Mouse (Mus musculus) v-Abl transformed pro-B cells (cell line): ENCODE data around the gene Stard7.

Source experiments
- in situ Hi-C, 2 experiments: fragments of 400-800 bp; cut with MboI; formaldehyde crosslinking; loops; one replicate each; pipeline ENCODE4 v1.15.1; 2025; ENCODE audit not compliant: unreplicated experiment in 2 of 2

Stard7 gene

DNA sequence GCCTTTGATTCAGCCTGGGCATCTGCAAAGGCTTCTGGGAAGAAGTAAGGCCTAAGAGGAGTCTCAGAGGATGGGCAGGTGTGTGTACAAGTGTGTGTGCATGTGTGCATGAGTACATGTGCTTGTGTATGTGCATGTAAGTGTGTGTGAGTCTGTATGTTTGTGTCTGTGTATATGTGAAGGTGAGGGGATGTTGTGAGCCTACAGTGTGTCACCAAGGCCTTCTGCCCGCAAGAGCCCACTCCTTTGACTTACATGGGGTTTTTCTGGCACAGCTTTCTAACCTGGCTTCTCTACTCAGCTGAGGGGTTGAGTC lies 45.1 kb downstream of the Stard7 start:
- in situ Hi-C loops = no loop called here

DNA sequence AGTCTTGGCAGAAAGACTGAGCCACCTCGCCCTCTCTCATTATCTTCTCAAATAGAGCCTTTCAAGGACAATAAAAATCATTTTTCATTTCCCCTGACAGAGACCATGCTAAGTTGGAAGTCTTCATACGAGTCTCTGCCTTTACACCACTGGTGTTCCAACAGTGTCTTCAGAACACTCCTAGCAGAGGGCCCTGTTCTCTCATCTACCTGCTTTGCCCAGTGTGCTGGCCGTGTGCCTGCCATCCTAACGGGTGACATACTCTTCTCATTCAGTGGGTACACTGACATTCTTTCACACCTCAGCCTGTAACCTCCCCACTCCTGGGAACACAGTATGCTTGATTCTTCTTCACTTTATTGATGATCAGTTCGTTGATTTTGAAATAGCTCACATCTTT lies 46.4 kb downstream of the Stard7 start:
- in situ Hi-C loops = no loop called here

DNA sequence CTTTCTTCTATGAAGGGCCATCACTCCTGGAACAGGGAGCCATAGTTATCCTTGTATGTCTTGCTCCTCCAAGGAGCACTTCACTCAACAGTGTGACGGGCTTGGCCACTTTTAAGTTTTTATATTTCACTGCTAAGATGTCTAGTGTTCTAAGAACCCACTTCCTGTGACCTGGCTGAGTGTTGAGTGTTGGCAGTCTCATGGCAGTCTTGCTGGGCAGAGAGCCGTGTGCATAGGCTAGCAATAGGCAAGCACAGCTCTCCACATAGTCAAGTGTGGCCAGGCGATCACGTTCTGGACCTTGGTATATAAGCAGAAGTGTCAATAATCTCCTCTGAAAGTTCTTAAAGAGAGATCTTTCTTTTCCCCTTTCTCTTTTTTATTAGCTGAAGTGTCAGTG lies 48.1 kb downstream of the Stard7 start:
- in situ Hi-C loops = no loop called here

DNA sequence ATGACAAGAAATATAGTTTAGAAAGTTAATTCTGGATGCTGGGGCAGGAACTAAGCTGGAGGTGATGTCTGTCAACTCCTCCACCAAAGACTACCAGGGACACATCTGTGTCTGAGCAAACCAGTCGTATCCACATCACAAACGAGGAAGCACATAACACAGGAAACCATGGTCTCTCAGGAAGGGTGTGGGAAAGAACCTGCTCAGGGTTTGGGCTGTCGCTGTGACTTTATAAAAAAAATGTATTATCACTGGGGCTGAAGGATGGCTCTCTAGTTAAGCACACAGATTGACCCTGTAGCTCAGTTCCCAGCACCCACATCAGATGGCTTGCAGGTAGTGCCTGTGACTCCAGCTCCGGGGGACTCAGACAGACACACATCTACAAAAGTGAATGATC lies 49.1 kb downstream of the Stard7 start:
- in situ Hi-C loops = no loop called here

DNA sequence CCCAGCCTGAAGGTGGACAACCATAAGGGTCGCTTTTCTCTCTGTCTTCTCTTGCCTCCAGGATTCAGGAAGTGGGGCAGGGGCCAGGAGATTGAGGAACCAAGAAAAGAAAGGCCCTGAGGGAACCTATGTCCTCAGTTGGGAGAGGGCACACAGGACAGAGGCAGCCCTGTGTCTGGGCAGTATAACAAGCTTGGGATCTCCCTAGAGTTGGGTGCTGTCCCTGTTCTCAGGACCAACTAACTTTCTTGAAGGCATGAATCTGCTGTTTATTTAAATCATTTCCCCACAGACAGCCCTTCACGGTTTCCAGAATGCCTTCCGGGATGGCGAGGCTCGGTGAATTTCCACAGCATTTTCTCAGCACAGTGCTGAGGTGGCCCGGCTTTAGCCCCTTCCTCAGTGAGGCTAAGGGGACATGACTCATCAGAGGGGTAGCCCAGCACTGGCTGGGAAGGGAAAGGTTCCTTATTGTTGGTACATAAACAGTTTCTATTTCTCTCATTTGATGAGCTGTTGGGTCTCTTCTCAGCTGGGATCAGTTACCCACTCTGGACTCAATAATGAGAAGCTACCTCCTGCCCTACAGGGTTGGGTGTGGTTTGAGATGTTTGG lies 52.8 kb downstream of the Stard7 start:
- in situ Hi-C loops = no loop called here

DNA sequence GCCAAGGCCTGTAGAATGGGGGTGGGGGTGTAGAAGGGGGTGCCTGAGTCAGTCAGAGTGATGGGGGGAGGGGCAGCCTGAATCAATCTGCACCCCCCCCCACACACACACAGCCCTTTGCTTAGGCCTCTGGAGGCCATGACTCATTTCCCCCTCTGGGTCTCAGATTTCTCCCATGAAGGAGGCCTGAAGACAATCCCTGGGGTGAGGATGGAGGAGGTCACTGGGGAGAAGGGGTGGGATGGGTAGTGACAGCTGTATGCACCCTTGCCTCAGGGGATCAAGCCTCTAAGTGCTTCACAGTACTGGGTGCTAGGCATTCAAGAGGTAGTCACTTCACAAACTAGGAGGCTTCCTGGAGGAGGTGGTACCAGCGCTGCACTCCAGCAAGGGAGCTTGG lies 53.6 kb downstream of the Stard7 start:
- in situ Hi-C loops = no loop called here

DNA sequence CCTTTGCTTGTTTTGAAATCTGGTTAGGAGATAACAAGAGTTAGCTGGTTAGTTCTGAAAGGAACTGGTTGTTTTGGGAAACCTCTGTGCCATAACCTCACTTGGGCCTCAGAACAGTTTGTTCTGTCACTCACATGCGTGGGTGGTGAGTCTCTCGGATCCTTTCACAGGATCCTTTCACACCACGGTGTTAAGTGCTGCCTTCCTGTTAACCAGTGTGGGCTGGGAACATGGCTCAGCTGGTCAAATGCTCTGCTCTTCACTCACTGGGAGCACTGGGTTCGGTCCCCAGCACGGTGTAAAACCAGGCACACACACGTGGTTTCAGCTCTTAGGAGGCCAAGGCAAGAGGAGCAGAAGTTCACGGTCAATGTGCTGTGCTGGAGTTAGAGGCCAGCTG lies 54.4 kb downstream of the Stard7 start:
- in situ Hi-C loops = no loop called here

DNA sequence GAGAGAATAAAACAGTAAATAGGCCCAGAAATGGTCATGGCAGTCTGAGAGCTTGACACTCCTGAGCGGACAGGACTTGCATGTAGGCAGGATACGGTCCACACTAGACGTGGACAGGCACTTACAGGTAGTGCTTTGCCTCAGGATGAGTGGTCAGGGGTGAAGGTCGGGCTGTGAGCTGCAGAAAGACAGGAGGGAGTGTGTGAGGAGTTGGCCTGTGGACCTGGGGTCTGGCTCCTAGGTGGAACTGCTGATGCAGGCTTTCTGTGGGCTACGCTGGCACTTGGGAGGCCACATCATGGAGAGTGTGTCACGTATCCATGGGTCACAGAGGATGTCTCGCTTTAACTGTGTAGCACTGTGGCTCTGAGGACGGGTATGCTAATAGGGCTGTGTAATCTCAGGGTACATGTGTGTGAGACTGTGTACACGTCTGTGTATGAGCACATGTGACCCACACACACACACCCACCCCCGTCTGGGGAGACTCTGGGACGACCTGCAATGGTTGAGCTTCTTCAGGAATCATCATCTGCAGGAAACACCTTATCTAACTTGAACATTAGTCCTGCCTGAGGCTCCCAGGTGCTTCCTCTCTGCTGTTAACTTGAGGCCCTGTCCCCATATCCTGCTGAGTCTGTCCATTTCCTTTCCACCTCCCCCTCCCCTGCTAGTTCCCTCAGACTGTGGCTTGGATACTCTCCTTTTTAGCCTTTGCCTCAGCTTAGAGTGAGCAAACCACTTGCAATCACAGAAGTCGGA lies 58.3 kb downstream of the Stard7 start:
- in situ Hi-C loops = no loop called here

DNA sequence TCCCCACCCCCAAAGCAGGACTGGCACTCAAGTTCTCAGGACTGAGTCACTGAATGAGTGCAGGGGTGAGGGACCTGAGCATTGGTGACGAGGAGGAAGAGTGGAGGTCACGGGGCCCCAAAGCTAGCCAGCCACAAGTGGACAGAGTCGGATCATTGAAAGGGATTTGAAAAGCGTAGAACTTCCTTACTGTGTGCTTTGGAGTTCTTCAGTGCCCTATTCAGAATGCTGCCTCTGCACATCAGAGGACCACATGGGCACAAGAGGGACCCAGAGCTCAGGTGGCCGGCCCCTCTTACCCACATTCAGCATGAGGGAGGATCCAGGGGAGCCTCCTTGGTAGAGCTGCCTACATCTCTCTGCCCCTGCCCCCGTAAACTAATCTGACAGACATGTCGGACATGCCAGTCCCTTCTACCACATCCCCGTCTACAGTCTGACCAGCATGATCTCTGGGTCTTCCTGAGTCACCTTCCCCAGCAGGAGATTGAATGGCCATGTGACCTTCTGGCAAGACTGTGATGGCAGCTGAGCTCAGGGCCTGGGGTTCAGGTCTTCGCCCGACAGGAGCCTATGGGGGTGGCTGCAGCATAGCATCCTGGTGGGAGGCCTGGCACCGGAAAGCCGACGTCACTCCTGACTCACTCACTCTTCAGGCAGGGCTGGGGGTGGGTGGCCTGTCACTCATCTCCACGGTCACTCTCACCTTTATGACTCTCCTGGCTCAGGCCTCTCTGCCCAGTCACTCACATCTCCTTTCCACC lies 63.0 kb downstream of the Stard7 start:
- in situ Hi-C loops = no loop called here

DNA sequence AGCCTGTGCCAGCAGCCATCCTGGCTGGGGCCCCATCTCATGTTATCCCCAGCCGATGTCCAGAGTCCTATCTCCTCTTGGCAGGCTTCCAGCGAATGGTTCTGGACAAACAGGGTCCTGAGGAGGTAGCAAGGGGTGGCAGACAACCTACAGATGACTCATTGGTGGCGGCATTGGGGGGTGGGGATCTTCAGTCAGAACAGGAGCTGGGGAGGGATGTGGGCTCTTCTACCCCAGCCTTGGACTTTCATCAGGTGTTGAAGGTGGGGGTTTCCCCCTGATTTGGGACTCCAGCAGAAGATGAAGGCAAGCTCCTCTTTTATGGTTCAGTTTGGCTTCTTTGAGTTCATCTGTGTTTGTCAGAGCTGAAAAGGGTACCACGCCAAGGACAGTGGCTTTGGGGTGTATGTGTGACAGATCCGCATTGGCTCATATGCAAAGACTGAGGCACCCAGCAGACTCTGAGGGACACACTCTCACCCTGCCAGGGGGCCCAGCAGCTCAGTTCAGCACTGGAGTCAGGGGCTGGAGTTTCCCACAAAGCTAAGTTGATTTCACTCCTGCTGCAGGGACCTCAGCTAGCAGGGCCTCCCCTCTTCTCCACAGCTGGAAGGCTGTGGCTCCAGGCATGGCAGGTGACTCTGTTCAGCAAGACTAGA lies 64.1 kb downstream of the Stard7 start:
- in situ Hi-C loops = no loop called here

DNA sequence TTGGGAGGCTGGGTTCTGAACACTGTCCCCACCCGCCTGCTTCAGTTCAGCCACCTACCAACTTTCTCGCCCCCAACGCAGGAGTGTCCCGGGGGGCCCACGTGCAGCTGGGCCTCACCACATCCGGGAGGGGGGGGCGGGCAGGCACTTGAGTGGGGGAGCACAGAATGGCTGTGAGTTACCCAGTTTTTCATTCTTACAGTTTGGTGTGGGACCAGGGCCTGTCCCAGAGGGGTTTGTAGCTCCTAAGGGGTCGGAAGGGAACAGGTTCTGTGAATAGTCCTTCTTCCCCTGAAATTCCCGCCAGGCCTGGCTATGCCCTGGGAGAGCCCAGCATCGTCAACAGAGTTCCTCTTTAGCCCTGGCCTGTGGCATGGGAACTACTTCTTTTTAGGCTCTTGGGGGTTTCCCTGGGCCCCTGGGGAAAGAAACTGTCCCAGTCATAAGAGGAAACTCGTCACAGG lies 65.1 kb downstream of the Stard7 start:
- in situ Hi-C loops = no loop called here

DNA sequence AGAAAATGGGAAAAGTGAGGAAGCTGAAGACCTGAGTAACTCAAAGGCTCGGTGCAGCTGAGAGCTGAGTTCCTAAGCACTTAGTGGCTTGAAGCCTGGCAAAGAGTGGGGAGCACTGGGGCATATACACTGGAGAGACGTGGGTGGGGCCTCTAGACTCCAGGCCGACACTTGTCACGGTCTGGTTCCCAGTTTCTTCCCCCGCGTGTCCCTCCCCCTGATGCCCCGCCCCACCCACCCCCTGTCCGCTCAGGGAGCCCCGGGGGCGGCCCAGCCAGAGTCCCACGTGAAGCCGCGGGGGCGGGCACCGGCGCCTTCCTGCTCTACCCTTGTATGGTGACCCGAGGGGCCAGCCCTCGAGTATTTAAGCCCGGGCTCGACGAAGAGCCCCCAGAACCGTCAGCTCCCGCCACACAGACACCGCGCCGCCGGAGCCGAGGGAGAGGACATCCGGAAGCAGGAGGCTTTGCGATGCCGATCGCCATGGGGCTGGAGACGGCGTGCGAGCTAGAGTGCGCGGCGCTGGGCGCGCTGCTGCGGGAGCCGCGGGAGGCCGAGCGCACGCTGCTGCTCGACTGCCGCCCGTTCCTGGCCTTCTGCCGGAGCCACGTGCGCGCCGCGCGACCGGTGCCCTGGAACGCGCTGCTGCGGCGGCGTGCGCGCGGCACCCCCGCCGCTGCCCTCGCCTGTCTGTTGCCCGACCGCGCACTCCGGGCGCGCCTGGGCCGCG lies 65.9 kb downstream of the Stard7 start, which contains the start of gene Dusp2:
Gene Dusp2 (plus strand): TSS at position 393 of the 730 bp plus-strand sequence.
- in situ Hi-C loops = no loop called here

DNA sequence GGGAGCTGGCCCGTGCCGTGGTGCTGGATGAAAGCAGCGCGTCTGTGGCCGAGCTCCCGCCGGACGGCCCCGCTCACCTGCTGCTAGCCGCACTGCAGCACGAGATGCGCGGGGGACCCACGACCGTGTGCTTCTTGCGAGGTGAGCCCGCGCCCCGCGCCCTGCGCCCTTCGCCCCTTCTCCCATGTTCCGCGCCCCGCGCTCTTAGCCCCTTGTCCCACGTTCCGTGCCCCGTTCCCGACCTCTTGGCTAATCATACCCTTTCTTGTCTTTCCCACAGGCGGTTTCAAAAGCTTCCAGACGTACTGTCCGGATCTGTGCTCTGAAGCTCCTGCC lies 66.4 kb downstream of the Stard7 start:
- in situ Hi-C loops = no loop called here

DNA sequence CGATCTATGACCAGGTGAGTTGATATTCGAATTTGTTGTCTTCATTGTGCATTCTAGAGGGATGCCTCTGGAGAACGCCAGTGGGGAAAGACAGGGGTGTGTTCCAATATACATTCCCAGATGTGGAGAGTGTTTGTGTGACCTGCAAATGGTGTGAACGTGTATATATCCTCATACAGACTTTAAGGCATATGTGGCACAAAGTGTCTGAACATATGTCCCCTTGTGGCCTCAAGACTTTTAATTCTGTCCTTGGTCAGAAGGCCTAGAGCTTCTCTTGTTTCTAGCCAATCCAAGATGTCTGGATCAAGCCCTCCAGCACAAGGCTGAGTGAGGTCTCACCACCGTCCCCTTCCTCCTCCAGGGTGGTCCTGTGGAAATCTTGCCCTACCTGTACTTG lies 66.9 kb downstream of the Stard7 start:
- in situ Hi-C loops = no loop called here

DNA sequence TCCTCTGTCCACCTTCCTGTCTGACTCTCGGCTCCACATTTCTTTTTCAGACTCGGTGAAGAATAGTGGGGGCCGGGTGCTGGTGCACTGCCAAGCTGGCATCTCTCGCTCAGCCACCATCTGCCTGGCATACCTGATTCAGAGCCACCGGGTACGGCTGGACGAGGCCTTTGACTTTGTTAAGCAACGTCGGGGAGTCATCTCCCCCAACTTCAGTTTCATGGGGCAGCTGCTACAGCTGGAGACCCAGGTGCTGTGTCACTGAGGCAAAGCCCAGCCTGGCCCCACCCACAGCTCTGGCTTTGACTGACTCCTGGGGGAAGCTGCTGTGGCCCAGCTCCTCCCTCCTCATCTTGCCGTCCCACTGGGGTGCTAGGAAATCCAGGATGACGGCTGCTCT lies 67.5 kb downstream of the Stard7 start:
- in situ Hi-C loops = no loop called here

DNA sequence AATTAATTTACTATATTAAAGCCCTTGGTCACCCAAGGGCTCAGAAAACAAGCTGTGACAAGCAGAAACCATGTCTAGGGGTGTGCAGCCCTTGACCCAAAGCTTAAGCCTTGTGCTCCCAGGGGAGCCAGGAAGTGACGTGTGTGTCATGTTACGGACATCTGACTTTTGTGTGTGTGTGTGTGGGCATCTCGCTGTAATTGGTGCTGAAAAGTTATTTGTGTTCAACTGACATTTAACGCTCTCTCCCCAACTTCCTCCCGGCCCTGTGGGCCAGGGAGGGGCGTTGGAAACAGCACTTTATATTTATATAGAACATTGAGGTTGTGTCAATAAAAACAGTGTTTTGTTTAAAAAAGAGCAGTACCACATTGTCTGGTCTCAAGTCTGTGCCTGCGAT lies 68.0 kb downstream of the Stard7 start:
- in situ Hi-C loops = no loop called here

DNA sequence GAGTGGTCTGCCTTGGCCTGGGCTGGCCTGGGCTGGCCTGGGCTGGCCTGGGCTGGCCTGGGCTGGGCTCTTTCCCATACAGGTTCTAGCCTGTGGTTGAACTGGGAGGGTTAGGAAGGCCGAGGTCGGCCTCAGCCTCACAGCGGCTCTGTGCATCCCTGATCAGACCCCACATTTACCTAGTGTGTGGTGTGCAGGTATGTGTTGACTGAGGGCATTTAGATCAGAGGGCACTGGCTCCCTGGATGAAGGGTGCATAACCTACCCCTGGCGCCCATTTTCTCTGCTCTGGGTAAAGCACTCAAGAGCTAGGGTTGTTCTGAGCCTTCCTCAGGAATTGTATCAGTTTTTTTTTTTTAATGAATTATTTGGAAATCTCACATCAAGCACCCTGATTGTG lies 68.4 kb downstream of the Stard7 start, which contains the start of gene Astl:
Gene Astl (plus strand): TSS at position 224 of the 400 bp plus-strand sequence.
- in situ Hi-C loops = no loop called here

DNA sequence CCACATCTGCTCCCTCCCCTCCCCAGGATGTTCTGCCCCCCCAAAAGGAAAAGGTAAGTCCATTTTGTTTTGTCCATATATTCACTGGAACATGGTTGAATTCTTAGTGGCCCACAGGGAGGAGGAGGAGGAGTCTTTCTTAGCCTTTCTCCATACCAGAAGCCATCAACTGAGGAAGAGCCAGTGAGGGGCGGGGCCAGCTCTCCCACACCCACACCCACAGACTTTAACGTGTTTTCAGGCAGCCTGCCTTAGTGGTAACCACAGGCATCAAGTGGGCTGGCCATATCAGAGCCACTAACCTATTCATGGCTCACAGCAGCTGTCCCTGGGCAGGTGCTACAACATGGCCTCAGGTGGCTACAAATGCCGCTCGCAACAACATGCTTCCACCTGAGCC lies 68.8 kb downstream of the Stard7 start:
- in situ Hi-C loops = no loop called here

DNA sequence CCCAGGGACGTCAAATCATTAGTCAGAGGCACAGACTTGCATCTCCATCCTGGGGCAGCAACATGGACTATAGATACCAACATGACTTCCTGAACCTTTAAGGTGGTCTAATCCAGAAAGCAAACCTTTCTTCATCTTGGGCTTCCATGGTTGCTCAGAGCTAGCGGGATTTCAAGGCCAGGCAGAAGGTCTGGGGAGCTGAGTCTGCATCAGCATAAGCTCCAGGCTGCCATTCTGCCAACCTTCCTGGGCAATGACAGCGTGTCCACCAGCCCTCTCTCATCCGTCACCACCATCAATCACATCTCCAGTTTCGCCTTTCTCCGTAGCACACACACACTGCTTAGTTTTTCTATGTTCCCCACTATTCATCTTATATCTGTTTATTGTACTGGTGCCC lies 69.2 kb downstream of the Stard7 start:
- in situ Hi-C loops = no loop called here

DNA sequence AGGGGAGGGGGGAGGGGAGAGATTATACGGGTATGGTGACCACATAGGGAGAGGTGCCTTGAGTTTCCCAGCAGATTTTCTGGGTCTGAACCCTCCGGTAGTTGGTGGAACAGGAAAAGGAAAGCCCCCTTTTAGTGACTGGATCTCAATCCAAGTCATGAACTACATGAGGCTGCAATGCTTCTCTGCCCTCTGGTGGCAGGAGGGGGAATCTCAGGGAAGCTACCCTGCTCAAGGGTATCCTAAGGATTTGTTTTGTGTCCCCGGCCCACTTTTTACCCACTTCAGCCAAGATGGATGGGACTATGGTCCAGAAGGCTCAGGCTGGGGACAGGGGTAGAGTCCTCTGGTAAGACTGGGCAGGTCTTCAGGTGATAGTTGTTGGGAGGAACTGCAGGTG lies 71.1 kb downstream of the Stard7 start:
- in situ Hi-C loops = loop anchor here (5.0 kb wide), 2 partner anchors 34 to 89 kb away; no protein-coding TSS in a partner anchor
